36 mouse cellular contexts compared by ENCODE assay signal in genomic region chr7:84106942-84107341, GRCm38 (mm10). TPM values are rescaled to one million over a fixed set of nuclear protein-coding genes. Genes with fewer than 3 reads are reported as not detected.
"Had no signal": no experiment of that assay in that cellular context is flagged by ENCODE, and none has a peak within 500 bp of the region (broad histone marks: within the 10 kb centered on the region; RNA-seq: fewer than 3 reads in every experiment).

No protein-coding gene starts in this region.

- H3K4me3 ChIP-seq: heart, embryonic 10.5 days; heart, embryonic 12.5 days; heart, embryonic 13.5 days; heart, embryonic 15.5 days; hindbrain, embryonic 10.5 days; hindbrain, embryonic 12.5 days; hindbrain, embryonic 13.5 days; hindbrain, embryonic 15.5 days; intestine, embryonic 15.5 days; kidney, embryonic 15.5 days; layer of hippocampus, adult 2 months had no signal

- H3K27me3 ChIP-seq: heart, embryonic 12.5 days; heart, embryonic 13.5 days; heart, embryonic 15.5 days; hindbrain, embryonic 12.5 days; hindbrain, embryonic 13.5 days; hindbrain, embryonic 15.5 days; intestine, embryonic 15.5 days; kidney, embryonic 15.5 days had no signal

- ATAC-seq: hindbrain, embryonic 16.5 days; hindbrain, postnatal 0 days; inflammation-experienced regulatory T-cells, adult 6 months; intestine, embryonic 15.5 days; intestine, embryonic 16.5 days; intestine, postnatal 0 days had no signal

- H3K4me1 ChIP-seq: hindbrain, embryonic 10.5 days; hindbrain, embryonic 12.5 days had no signal

- H3K27ac ChIP-seq: heart, embryonic 10.5 days; heart, embryonic 13.5 days; heart, embryonic 15.5 days; hindbrain, embryonic 10.5 days; hindbrain, embryonic 12.5 days; hindbrain, embryonic 13.5 days; hindbrain, embryonic 14.5 days; hindbrain, embryonic 15.5 days; hindbrain, postnatal 0 days; intestine, embryonic 15.5 days; kidney, embryonic 15.5 days; kidney, postnatal 0 days; layer of hippocampus, adult 2 months had no signal

- H3K4me2 ChIP-seq: heart, embryonic 11.5 days; heart, embryonic 12.5 days; heart, embryonic 13.5 days; heart, embryonic 15.5 days; hindbrain, embryonic 12.5 days; hindbrain, embryonic 13.5 days; hindbrain, embryonic 14.5 days; hindbrain, embryonic 15.5 days; intestine, embryonic 15.5 days; kidney, embryonic 15.5 days had no signal

- DNase-seq: heart, postnatal 10 days; heart, postnatal 14 days; heart, postnatal 36 days; heart, postnatal 4 days; kidney, adult 11 months; kidney, adult 18-20 months; kidney, adult 2 months; kidney, adult 8-10 months; kidney, adult 9 months; kidney, postnatal 10 days; kidney, postnatal 14 days; kidney, postnatal 25 days; kidney, postnatal 36 days; kidney, postnatal 4 days; layer of hippocampus, adult 9-11 months; layer of hippocampus, postnatal 36 days had no signal

- H3K9ac ChIP-seq: heart, embryonic 12.5 days; heart, embryonic 13.5 days; heart, embryonic 15.5 days; hindbrain, embryonic 12.5 days; hindbrain, embryonic 13.5 days; hindbrain, embryonic 14.5 days; hindbrain, embryonic 15.5 days; intestine, embryonic 15.5 days; kidney, embryonic 15.5 days had no signal

- H3K9me3 ChIP-seq: heart, embryonic 10.5 days; heart, embryonic 12.5 days; heart, embryonic 13.5 days; heart, embryonic 15.5 days; hindbrain, embryonic 10.5 days; hindbrain, embryonic 12.5 days; hindbrain, embryonic 13.5 days; hindbrain, embryonic 15.5 days; intestine, embryonic 15.5 days; kidney, embryonic 15.5 days had no signal

RNA-seq across cellular contexts. Expression of gene Cemip, which starts 20.6 kb away (rescaled TPM):
- total RNA-seq: hematopoietic stem cell, adult 5-6 weeks had no signal
